Mouse (Mus musculus) urinary bladder, adult 18-20 months (tissue): ENCODE measurements around the gene Rxfp2.

Source experiments
- DNase-seq, 2 experiments: peaks; one replicate each; pipeline ENCODE4 v3.0.0; 2022; ENCODE audit warnings: low spot score in 2 of 2, mixed read lengths in 2 of 2

The Rxfp2 gene

GRCm38 (mm10) chr5:150114778-150115177 is 96.3 kb downstream of the Rxfp2 start:
- DNase-seq: peak in 1 of 2 experiments; percentile 21

GRCm38 (mm10) chr5:150115271-150116092 is 97.0 kb downstream of the Rxfp2 start:
- no peak for DNase-seq

- no peak for DNase-seq
These were observed 97.9 kb downstream of the Rxfp2 start for GRCm38 (mm10) chr5:150116216-150116905.

GRCm38 (mm10) chr5:150116906-150117216 is 98.4 kb downstream of the Rxfp2 start:
- DNase-seq: no peak

GRCm38 (mm10) chr5:150118124-150118454 is 99.6 kb downstream of the Rxfp2 start:
- no peak for DNase-seq

- peak; percentile 91 to 95 for DNase-seq
These were observed 100.2 kb downstream of the Rxfp2 start, which contains the start of gene Fry for GRCm38 (mm10) chr5:150118455-150119241. TSS of gene Fry (plus strand) at chr5:150118645.

- DNase-seq: no peak
These were observed 102.2 kb downstream of the Rxfp2 start for GRCm38 (mm10) chr5:150120676-150121075.

- DNase-seq: no peak
These were observed 103.6 kb downstream of the Rxfp2 start for GRCm38 (mm10) chr5:150122095-150122494.

GRCm38 (mm10) chr5:150122571-150122970 is 104.1 kb downstream of the Rxfp2 start:
- no peak for DNase-seq

GRCm38 (mm10) chr5:150125920-150126319 is 107.4 kb downstream of the Rxfp2 start:
- DNase-seq: no peak

- no peak for DNase-seq
These were observed 110.0 kb downstream of the Rxfp2 start for GRCm38 (mm10) chr5:150128432-150128831.

GRCm38 (mm10) chr5:150130144-150130543 is 111.7 kb downstream of the Rxfp2 start:
- DNase-seq: no peak

- DNase-seq: no peak
These were observed 112.7 kb downstream of the Rxfp2 start for GRCm38 (mm10) chr5:150131166-150131565.
